Mouse (Mus musculus) E14TG2a.4 (cell line): ENCODE measurements around the gene F2rl2.

Experiments
- CTCF ChIP-seq: conservative IDR thresholded peaks from 2 replicates; pipeline ENCODE4 v1.5.1; 2014; ENCODE audit warnings: low read length
- POU5F1 ChIP-seq: IDR thresholded peaks from 2 replicates; pipeline ENCODE4 v1.6.1; 2014; ENCODE audit warnings: low read length, borderline replicate concordance

DNA sequence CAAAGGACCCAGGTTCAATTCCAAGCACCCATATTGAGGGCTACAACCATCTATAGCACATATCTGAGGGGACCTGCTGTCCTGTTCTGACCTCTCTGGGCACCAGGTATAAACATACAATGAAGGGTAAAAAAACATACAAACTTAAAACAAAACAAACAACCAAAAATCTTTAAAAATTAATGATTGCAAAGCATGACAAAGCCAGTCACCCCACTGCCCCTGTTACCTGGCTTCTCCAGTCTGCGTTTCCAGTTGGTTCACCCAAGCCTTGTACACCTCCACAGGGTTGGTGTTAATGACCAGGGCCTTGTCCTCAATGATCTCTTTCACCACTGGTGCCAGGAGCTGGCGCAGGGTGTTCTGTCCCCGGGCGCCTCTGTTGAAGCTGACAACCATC lies 32.8 kb upstream of the F2rl2 start:
- no peak for TF ChIP-seq CTCF
- no peak for TF ChIP-seq POU5F1
